Mouse (Mus musculus) CH12.LX (cell line): ENCODE data around the gene Lrrc75a.

Experiments
- CTCF ChIP-seq, 2 experiments: IDR thresholded peaks in 1 of 2; conservative IDR thresholded peaks in 1 of 2; 2 replicates each; pipeline ENCODE4 v1.5.1; 2011 to 2012; ENCODE audit warnings: low read depth in 2 of 2, low read length in 2 of 2, improper control_type of control experiment in 1 of 2, inconsistent platforms in 1 of 2, mild to moderate bottlenecking in 1 of 2, moderate library complexity in 1 of 2
- EP300 ChIP-seq: IDR thresholded peaks from 2 replicates; pipeline ENCODE4 v1.6.1; 2011; ENCODE audit warnings: low read length, improper control_type of control experiment
- JUND ChIP-seq: conservative IDR thresholded peaks from 2 replicates; pipeline ENCODE4 v1.6.1; 2011; ENCODE audit warnings: low read depth, low read length, improper control_type of control experiment
- MAX ChIP-seq: IDR thresholded peaks from 2 replicates; pipeline ENCODE4 v1.6.1; 2011; ENCODE audit warnings: low read length, improper control_type of control experiment
- MXI1 ChIP-seq: IDR thresholded peaks from 2 replicates; pipeline ENCODE4 v1.6.1; 2011; ENCODE audit warnings: mild to moderate bottlenecking, low read depth, low read length, improper control_type of control experiment
- NRF1 ChIP-seq: IDR thresholded peaks from 2 replicates; pipeline ENCODE4 v1.6.1; 2014; ENCODE audit warnings: low read depth, mild to moderate bottlenecking, inconsistent platforms, low read length, improper control_type of control experiment, moderate library complexity
- POLR2A ChIP-seq: IDR thresholded peaks from 2 replicates; pipeline ENCODE4 v1.6.1; 2011; ENCODE audit warnings: low read depth, mild to moderate bottlenecking, improper control_type of control experiment, low read length
- RCOR1 ChIP-seq: conservative IDR thresholded peaks from 2 replicates; pipeline ENCODE4 v1.6.1; 2012; ENCODE audit warnings: low read depth, mild to moderate bottlenecking, inconsistent platforms, low read length, improper control_type of control experiment
- SIN3A ChIP-seq: IDR thresholded peaks from 2 replicates; pipeline ENCODE4 v1.6.1; 2012; ENCODE audit warnings: low read length, improper control_type of control experiment, inconsistent platforms
- UBTF ChIP-seq: IDR thresholded peaks from 2 replicates; pipeline ENCODE4 v1.6.1; 2012; ENCODE audit warnings: low read depth, mild to moderate bottlenecking, inconsistent platforms, low read length, improper control_type of control experiment, moderate library complexity
- ZMIZ1 ChIP-seq: IDR thresholded peaks from 2 replicates; pipeline ENCODE4 v1.6.1; 2012; ENCODE audit warnings: low read depth, mild to moderate bottlenecking, inconsistent platforms, low read length, improper control_type of control experiment
- ZNF384 ChIP-seq: IDR thresholded peaks from 2 replicates; pipeline ENCODE4 v1.6.1; 2012; ENCODE audit warnings: low read depth, low read length, improper control_type of control experiment, inconsistent platforms

- TF ChIP-seq RCOR1 (no peak), POLR2A (no peak), MAX (no peak), CTCF (conservative IDR thresholded peaks at IDR 0.05 in 1 of 2, IDR thresholded peaks at IDR 0.05 in 1 of 2; ENCODE audit: low read depth in 2 of 2, low read length in 2 of 2) (no peak), UBTF (no peak), NRF1 (no peak), JUND (no peak), MXI1 (no peak), ZMIZ1 (no peak), ZNF384 (no peak), EP300 (no peak), SIN3A (no peak)
Measured at GRCm38 (mm10) chr11:62610304-62610703, 38.0 kb downstream of the Lrrc75a start.
